Mouse (Mus musculus) cortical plate, adult 2 months (tissue): Measurements from ENCODE around the gene Slc4a11.

Source experiments
- CTCF ChIP-seq: fragments of 200-500 bp; IDR thresholded peaks from 2 replicates; pipeline ENCODE4 v1.5.1; 2011; ENCODE audit warnings: mild to moderate bottlenecking, control low read depth, low read length; ENCODE audit not compliant: insufficient read depth; ENCODE audit errors: extremely low read depth
- POLR2A ChIP-seq: fragments of 200-500 bp; IDR thresholded peaks from 2 replicates; pipeline ENCODE4 v1.6.1; 2011; ENCODE audit warnings: mild to moderate bottlenecking, low read length, control low read depth; ENCODE audit not compliant: insufficient read depth; ENCODE audit errors: extremely low read depth

GRCm38 (mm10) chr2:130656536-130656935 is 40.8 kb downstream of the Slc4a11 start:
- no peak for TF ChIP-seq CTCF
- no peak for TF ChIP-seq POLR2A
